Mouse (Mus musculus) neural tube, embryonic 14.5 days (tissue): ENCODE results near the gene Stau1. TPM values are rescaled to one million over a fixed set of nuclear protein-coding genes. Genes with fewer than 3 reads are reported as not detected.

Experiments used
- ATAC-seq: fragments of 200-750 bp; cut with Nextera tagmentation; 2 replicates; pipeline ENCODE4 v1.8.0; 2017; ENCODE audit warnings: low read depth, mild to moderate bottlenecking, moderate TSS enrichment, moderate library complexity
- H3K27ac ChIP-seq: fragments of 300-500 bp; sonication (generic); 2 replicates; pipeline ENCODE4 v1.5.1; 2014; ENCODE audit warnings: low read depth, mild to moderate bottlenecking, control low read depth, low read length, moderate library complexity, mixed read lengths
- H3K27me3 ChIP-seq: fragments of 300-500 bp; sonication (generic); 2 replicates; pipeline ENCODE4 v1.6.1; 2014; ENCODE audit warnings: low read length; ENCODE audit not compliant: control insufficient read depth, insufficient read depth
- H3K36me3 ChIP-seq: fragments of 300-500 bp; sonication (generic); 2 replicates; pipeline ENCODE4 v1.6.1; 2014; ENCODE audit warnings: low read length, mixed read lengths; ENCODE audit not compliant: control insufficient read depth, insufficient read depth
- H3K4me1 ChIP-seq: fragments of 300-500 bp; sonication (generic); 2 replicates; pipeline ENCODE4 v1.6.1; 2014; ENCODE audit warnings: low read length; ENCODE audit not compliant: control insufficient read depth, insufficient read depth
- H3K4me2 ChIP-seq: fragments of 300-500 bp; sonication (generic); 2 replicates; pipeline ENCODE4 v1.6.1; 2014; ENCODE audit warnings: mild to moderate bottlenecking, low read depth, low read length, control low read depth
- H3K4me3 ChIP-seq: fragments of 300-500 bp; sonication (generic); 2 replicates; pipeline ENCODE4 v1.5.1; 2014; ENCODE audit warnings: low read depth, low read length, control low read depth, mixed read lengths
- H3K9ac ChIP-seq: fragments of 300-500 bp; sonication (generic); replicated peaks from 2 replicates; pipeline ENCODE4 v1.6.1; 2014; ENCODE audit warnings: low read depth, mild to moderate bottlenecking, control low read depth, low read length, mixed read lengths
- H3K9me3 ChIP-seq: fragments of 300-500 bp; sonication (generic); 2 replicates; pipeline ENCODE4 v1.6.1; 2016; ENCODE audit warnings: low read length; ENCODE audit not compliant: control insufficient read depth
- WGBS: fragments of 180-500 bp; shearing (Covaris S2); extraction: QIAGEN DNeasy Blood & Tissue Kit; methylation state at CpG from one replicate; pipeline ENCODE4 v1.1.7; 2014; 5-methylcytosine and 5-hydroxymethylcytosine counted together
- polyA plus RNA-seq: library from polyadenylated mRNA; unstranded; fragments of >200 nt; fragmentation: Nextera tagmentation; extraction: Ambion mirVana; gene quantifications from 2 replicates; pipeline ENCODE4 v1.2.1, GENCODE M21; 2014

Gene Stau1
- polyA plus RNA-seq, 1 experiment from 2014 or later: 104 TPM

DNA sequence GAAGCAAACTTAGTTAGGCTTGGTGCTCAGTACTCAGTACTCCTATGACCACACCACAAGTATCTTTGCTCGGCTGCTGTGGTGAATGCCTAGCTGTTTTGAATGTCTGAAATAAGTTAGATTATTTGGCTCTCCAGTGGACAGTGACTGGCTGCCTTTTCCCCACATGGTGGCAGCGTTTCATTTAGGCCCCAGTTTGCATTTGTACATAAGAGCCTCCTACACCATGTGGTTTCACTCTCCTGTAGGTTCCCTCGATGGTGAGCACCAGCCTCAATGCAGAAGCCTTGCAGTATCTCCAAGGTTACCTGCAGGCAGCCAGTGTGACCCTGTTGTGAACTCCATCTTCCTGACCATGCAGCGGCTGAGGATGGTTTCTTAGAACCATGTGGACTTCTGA, 50.6 kb downstream of the Stau1 start:
- ATAC-seq: 0 out of 2 replicates have a peak, but pooled peaks have one; percentile 28
- Histone ChIP-seq H3K9ac (no peak overlapping the region), H3K9me3 (no peaks in the 10 kb centered on the region), H3K27ac (no peak overlapping the region), H3K27me3 (no peaks in the 10 kb centered on the region), H3K4me2 (no peak overlapping the region), H3K4me1 (no peaks in the 10 kb centered on the region), H3K36me3 (peaks cover 70% of the 10 kb centered on the region), H3K4me3 (no peak overlapping the region)
- WGBS: 65% methylated on average over 4 of the region's 4 CpGs

DNA sequence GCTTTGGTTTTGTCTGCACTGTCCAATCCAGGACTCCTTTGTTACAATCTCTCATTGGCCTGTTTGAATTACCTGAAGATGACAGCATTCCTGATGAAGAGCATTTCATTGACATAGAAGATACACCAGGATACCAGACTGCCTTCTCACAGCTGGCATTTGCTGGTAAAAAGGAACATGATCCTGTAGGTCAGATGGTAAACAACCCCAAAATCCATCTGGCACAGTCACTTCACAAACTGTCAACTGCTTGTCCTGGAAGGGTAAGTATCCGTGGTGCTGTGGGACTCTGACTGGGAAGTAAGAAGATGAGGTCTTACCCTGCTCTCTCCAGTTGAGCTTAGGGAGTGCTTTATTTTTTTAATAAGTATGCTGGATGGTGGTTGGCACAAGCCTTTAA, 51.8 kb downstream of the Stau1 start:
- Histone ChIP-seq H3K27ac (no peak overlapping the region), H3K27me3 (no peaks in the 10 kb centered on the region), H3K9ac (no peak overlapping the region), H3K9me3 (no peaks in the 10 kb centered on the region), H3K4me1 (no peaks in the 10 kb centered on the region), H3K36me3 (peaks cover 60% of the 10 kb centered on the region), H3K4me2 (no peak overlapping the region), H3K4me3 (no peak overlapping the region)
- 85% methylated on average over 1 of the region's 1 CpGs for WGBS
- no peak for ATAC-seq

DNA sequence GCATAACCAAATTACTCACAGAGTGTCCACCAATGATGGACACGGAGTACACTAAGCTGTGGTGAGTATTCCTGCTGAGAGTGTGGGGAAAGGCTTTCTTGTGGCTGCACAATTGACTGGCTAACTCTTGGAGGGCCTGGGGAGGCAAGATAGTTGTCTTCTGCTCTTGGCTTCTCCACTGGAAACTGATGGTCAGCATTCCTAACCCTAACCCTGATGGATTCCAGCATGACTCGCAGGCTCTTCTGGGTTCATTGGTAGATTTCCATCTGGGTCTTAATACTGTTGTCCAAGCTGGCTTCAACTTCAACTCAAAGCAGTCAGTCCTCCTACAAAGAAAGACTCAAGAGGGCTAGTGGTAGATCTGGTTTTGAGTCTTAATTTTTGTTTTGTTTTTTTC, 53.0 kb downstream of the Stau1 start:
- peaks cover 53% of the 10 kb centered on the region for H3K36me3 ChIP-seq
- no peaks in the 10 kb centered on the region for H3K4me1 ChIP-seq
- no peak for ATAC-seq
- 89% methylated on average over 2 of the region's 2 CpGs for WGBS
- H3K4me3 ChIP-seq: no peak overlapping the region
- H3K27ac ChIP-seq: no peak overlapping the region
- H3K9me3 ChIP-seq: no peaks in the 10 kb centered on the region
- H3K4me2 ChIP-seq: no peak overlapping the region
- H3K27me3 ChIP-seq: no peaks in the 10 kb centered on the region
- no peak overlapping the region for H3K9ac ChIP-seq

DNA sequence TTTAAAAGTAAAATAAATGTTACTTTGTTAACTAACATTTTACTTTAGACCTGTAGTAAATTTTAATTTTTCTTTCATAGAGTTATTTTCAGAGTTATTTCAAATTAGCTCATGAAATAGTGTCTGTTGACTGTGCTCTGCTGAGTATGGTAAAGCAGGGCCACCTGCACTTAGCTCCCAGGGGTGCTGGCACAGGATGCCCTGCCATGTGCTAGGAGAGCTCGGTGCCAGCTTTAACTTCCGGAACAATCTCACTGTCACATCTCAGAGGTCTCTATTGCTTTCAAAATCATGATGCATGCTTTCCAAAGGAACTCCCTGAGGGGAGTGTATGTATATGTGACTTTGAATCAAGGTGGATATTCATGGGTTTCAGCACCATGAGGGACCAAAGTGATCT, 59.9 kb downstream of the Stau1 start:
- no peak overlapping the region for H3K9ac ChIP-seq
- no peak overlapping the region for H3K4me2 ChIP-seq
- H3K9me3 ChIP-seq: no peaks in the 10 kb centered on the region
- H3K4me1 ChIP-seq: no peaks in the 10 kb centered on the region
- H3K36me3 ChIP-seq: peaks cover 52% of the 10 kb centered on the region
- 88% methylated on average over 2 of the region's 2 CpGs for WGBS
- no peak for ATAC-seq
- no peaks in the 10 kb centered on the region for H3K27me3 ChIP-seq
- H3K4me3 ChIP-seq: no peak overlapping the region
- no peak overlapping the region for H3K27ac ChIP-seq

DNA sequence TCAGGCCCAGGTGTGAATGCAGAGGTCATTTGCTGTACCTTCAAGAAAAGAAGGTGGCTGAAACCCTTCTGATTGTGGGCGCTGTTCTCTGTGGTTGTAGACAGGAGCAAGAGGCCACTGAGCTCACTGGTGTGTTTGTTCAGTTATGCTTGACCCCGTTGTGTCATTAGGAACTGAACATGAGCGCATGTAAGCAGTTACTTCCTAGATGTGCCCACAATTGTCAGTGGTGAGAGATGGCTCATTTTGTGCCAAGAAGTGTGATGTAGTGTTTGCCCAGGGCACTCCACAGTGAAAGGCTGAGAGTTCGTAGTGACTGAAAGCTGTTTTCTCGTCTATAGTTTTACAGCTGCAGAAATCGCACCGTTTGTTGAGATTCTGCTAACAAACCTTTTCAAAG, 60.5 kb downstream of the Stau1 start:
- Histone ChIP-seq H3K4me3 (no peak overlapping the region), H3K9ac (no peak overlapping the region), H3K27me3 (no peaks in the 10 kb centered on the region), H3K4me1 (no peaks in the 10 kb centered on the region), H3K27ac (no peak overlapping the region), H3K9me3 (no peaks in the 10 kb centered on the region), H3K36me3 (peaks cover 46% of the 10 kb centered on the region), H3K4me2 (no peak overlapping the region)
- WGBS: 92% methylated on average over 7 of the region's 7 CpGs
- ATAC-seq: no peak

- Histone ChIP-seq H3K27ac (no peak overlapping the region), H3K4me3 (no peak overlapping the region), H3K27me3 (no peaks in the 10 kb centered on the region), H3K36me3 (peaks cover 52% of the 10 kb centered on the region), H3K4me1 (no peaks in the 10 kb centered on the region), H3K4me2 (no peak overlapping the region), H3K9me3 (no peaks in the 10 kb centered on the region), H3K9ac (no peak overlapping the region)
- no peak for ATAC-seq
- 70% methylated on average over 5 of the region's 5 CpGs for WGBS
These were observed 61.7 kb downstream of the Stau1 start for GRCm38 (mm10) chr2:166934416-166934815.

DNA sequence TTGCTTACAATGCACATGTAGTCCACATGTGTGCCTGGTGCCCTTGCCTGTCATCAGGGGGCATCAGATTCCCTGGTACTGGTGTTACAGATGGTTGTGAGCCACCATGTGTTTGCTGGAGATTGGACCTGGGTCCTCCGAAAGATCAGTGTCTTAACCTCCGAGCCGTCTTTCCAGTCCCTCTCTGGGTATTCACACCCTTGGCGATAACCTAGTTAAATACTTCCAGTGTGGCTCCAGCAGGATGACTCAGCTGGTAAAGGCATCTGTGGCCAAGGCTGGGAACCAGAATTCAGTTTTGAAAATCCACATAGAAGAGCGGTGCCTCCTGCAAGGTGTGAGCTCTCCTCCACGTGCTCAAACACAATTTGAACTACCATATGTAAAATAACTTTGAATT, 62.2 kb downstream of the Stau1 start:
- Histone ChIP-seq H3K9me3 (no peaks in the 10 kb centered on the region), H3K4me2 (no peak overlapping the region), H3K4me3 (no peak overlapping the region), H3K9ac (no peak overlapping the region), H3K4me1 (no peaks in the 10 kb centered on the region), H3K36me3 (peaks cover 55% of the 10 kb centered on the region), H3K27ac (no peak overlapping the region), H3K27me3 (no peaks in the 10 kb centered on the region)
- WGBS: 93% methylated on average over 6 of the region's 6 CpGs
- no peak for ATAC-seq

- H3K36me3 ChIP-seq: peaks cover 46% of the 10 kb centered on the region
- 92% methylated on average over 2 of the region's 2 CpGs for WGBS
- H3K27ac ChIP-seq: no peak overlapping the region
- no peak overlapping the region for H3K9ac ChIP-seq
- no peaks in the 10 kb centered on the region for H3K9me3 ChIP-seq
- H3K4me1 ChIP-seq: no peaks in the 10 kb centered on the region
- no peak overlapping the region for H3K4me3 ChIP-seq
- no peak overlapping the region for H3K4me2 ChIP-seq
- no peaks in the 10 kb centered on the region for H3K27me3 ChIP-seq
- ATAC-seq: no peak
These were observed 72.1 kb downstream of the Stau1 start for GRCm38 (mm10) chr2:166923971-166924370.

DNA sequence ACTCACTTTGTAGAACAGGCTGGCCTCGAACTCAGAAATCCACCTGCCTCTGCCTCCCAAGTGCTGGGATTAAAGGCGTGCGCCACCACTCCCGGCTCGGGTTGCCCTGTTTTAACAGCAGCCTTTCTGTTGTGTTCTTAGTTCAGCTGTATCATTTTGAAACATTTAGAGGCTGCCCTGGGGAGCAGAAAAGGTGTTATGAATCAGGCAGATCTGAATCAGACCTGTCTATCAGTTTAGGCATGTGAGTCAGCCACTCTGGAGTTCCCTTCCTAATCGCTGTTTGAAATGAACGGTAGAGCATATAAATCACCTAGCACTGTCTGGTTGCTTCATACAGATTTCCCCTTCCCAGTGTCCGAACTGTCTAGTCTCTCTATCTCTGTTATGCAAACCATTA, 85.6 kb downstream of the Stau1 start:
- WGBS: 91% methylated on average over 8 of the region's 8 CpGs
- Histone ChIP-seq H3K27ac (no peak overlapping the region), H3K4me2 (no peak overlapping the region), H3K27me3 (no peaks in the 10 kb centered on the region), H3K4me1 (peaks cover 9% of the 10 kb centered on the region), H3K36me3 (no peaks in the 10 kb centered on the region), H3K4me3 (no peak overlapping the region), H3K9me3 (no peaks in the 10 kb centered on the region), H3K9ac (no peak overlapping the region)
- ATAC-seq: no peak

- Histone ChIP-seq H3K9me3 (no peaks in the 10 kb centered on the region), H3K27ac (no peak overlapping the region), H3K27me3 (no peaks in the 10 kb centered on the region), H3K9ac (no peak overlapping the region), H3K36me3 (no peaks in the 10 kb centered on the region), H3K4me3 (no peak overlapping the region), H3K4me1 (peaks cover 9% of the 10 kb centered on the region), H3K4me2 (no peak overlapping the region)
- ATAC-seq: no peak
- WGBS: 97% methylated on average over 3 of the region's 3 CpGs
These were observed 86.4 kb downstream of the Stau1 start for GRCm38 (mm10) chr2:166909729-166910128.
